Mouse (Mus musculus): ENCODE results near the gene Mthfd1l.

DNA sequence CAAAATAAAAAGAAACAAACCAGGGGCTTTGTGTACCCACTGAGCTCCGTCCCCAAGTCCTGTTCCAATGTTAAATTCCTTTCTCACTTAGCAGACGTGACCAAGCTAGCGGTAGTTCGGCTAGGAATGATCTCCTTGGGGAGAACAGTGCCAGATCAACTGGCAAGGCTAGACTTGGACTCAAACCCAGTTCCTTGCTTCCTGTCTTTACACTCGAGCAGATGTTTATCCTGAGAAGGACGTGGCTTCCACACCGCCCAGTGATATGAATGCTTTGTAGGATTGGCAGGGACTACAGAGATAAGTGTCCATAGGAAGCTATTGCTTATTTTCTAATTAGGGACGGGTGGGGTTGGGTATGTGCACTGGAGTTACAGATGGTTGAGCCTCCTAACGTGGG is 191.8 kb downstream of the Mthfd1l start:
- TF ChIP-seq MYOD1 (IDR thresholded peaks at IDR 0.05; ENCODE audit: control insufficient read depth in 1 of 3, insufficient read length in 2 of 3, low read depth in 2 of 3): no peak
- TF ChIP-seq POLR2A (IDR thresholded peaks at IDR 0.05; ENCODE audit: insufficient read length, low read depth): no peak
- no peak for TF ChIP-seq REST (IDR thresholded peaks at IDR 0.05; ENCODE audit: insufficient read depth, insufficient read length)
- no peak for TF ChIP-seq CEBPB (IDR thresholded peaks at IDR 0.05; ENCODE audit: insufficient read depth, poor library complexity, severe bottlenecking)
- no peak for TF ChIP-seq TCF12 (IDR thresholded peaks at IDR 0.05; ENCODE audit: insufficient read depth, poor library complexity, severe bottlenecking)
- no peak for TF ChIP-seq POLR2AphosphoS2 (IDR thresholded peaks at IDR 0.05; ENCODE audit: insufficient read length, low read depth)
- TF ChIP-seq E2F4 (IDR thresholded peaks at IDR 0.05; ENCODE audit: insufficient read depth): no peak
- TF ChIP-seq MAX (IDR thresholded peaks at IDR 0.05; ENCODE audit: low read depth): no peak
- TF ChIP-seq USF1 (IDR thresholded peaks at IDR 0.05; ENCODE audit: low read depth): no peak

All from myocyte (in vitro differentiated cells).